Mouse (Mus musculus) effector memory CD4-positive, alpha-beta T cell, adult 5 months (primary cell): Measurements from ENCODE around the gene Lama4. TPM values are rescaled to one million over a fixed set of nuclear protein-coding genes. Genes with fewer than 3 reads are reported as not detected.

Source experiments
- polyA plus RNA-seq: library from polyadenylated mRNA; unstranded; fragments of 100-300 nt; shearing (Covaris generic); gene quantifications from one replicate; pipeline ENCODE4 v1.2.1, GENCODE M21; 2017

Gene Lama4
- 0.14 TPM for polyA plus RNA-seq

DNA sequence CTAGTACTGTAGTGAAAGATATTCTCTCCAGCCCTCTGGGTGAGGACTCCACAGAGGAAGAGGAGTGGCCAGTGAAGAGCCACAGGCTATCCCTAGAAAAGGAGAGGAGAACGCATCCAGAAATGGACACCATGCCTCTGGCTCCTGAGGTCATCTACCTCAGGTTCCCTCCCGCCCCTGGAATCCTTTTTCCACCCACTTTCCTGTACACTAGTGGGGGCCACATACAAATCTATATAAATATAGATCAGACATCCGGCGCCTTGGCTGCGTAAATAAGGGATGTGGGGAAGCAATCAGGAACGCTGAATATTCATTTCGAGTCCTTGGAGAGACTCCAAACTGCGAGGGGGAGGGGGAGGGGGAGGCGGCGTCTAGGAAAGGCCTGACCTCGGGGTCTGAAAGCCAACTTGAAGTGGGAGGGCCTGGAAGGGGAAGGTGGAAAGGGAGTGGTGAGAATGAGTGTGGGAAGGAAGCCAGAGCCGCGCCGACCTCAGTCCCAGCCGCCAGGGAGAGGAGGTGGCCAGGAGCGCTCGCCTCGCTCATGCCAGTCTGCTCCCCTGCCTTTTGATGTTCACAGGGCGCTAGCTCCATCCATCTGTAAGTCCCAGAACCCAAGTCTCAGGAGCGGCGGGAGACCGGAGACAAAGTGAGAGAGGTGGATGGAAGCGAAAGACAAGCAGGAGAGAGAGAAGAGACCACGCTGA, at the start of gene Lama4:
Gene Lama4 (plus strand): TSS at position 441 of the 707 bp plus-strand sequence.

DNA sequence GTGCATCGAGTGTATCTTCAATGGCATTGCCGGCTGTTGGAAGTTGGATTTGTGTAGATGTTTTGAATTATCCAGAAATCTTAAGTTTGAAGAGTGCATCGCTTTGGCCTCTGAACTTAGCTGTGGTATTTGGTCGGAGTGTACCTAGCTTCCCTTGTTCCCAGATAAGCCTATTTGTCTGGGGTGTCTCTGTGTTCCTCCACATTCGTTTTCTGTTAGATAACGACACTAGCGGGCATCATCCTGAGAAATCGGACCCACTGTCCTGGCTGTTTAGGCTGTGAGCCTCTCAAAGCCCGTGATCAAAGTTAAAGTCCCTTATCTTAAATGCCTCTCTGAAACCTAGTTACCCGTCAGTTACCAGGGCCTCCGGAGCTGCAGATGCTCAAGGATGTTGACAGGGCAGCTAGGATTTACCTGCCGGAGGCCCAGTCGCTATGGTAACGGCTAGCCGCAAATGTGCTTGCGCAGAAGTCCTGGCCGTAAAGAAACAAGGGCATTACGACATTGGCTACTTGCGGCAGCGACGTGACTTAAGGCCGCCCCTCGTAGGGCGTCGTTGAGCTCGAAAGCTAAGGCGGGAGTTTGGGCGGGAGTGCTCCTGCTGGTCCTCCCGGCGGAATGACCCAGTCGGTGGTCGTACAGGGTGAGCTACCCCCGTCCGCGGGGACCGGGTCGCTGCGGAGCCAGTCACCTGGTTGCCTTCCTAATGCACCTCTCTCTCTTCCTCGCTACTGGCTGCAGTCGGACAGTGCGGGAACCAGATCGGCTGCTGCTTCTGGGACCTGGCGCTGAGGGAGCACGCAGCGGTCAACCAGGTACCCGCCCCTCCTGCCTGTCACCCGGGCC, 168.4 kb downstream of the Lama4 start, which contains the start of the genes Fam229b and Tube1:
Gene Fam229b (minus strand): TSS at position 453 of the 849 bp plus-strand sequence.
Gene Tube1 (plus strand): TSS at position 515 of the 849 bp plus-strand sequence.

Other genes with a start within 250 kb of the Lama4 start
- gene Rfpl4b, start 143.7 kb upstream of the Lama4 start, polyA plus RNA-seq = not detected
- 0.85 TPM for gene Fam229b, start 168.4 kb downstream of the Lama4 start, polyA plus RNA-seq
- 3.0 TPM for gene Tube1, start 168.5 kb downstream of the Lama4 start, polyA plus RNA-seq
- not detected for gene Ccn6, start 198.3 kb downstream of the Lama4 start, polyA plus RNA-seq